Mouse (Mus musculus) heart, adult 2 months (tissue): Measurements from ENCODE around the gene Ly6g6e. TPM values are rescaled to one million over a fixed set of nuclear protein-coding genes. Genes with fewer than 3 reads are reported as not detected.

Source experiments
- DNase-seq, 2 experiments: peaks; one replicate each; pipeline ENCODE4 v3.0.0; 2021
- H3K27ac ChIP-seq: fragments of 200-600 bp; 2 replicates; pipeline ENCODE4 v1.8.1; 2022
- H3K27me3 ChIP-seq: fragments of 200-500 bp; 2 replicates; pipeline ENCODE4 v1.6.1; 2012; ENCODE audit warnings: mild to moderate bottlenecking, low read length, inconsistent platforms, mixed read lengths; ENCODE audit not compliant: control insufficient read depth, insufficient read depth
- H3K36me3 ChIP-seq: fragments of 200-500 bp; 2 replicates; pipeline ENCODE4 v1.6.1; 2012; ENCODE audit warnings: low read length, inconsistent platforms; ENCODE audit not compliant: control insufficient read depth, insufficient read depth
- H3K4me1 ChIP-seq: fragments of 200-500 bp; 2 replicates; pipeline ENCODE4 v1.6.1; 2011; ENCODE audit warnings: low read length; ENCODE audit not compliant: control insufficient read depth, insufficient read depth
- H3K4me3 ChIP-seq: fragments of 200-600 bp; 2 replicates; pipeline ENCODE4 v1.8.1; 2022
- H3K79me2 ChIP-seq: fragments of 200-500 bp; replicated peaks from 2 replicates; pipeline ENCODE4 v1.6.1; 2012; ENCODE audit warnings: mild to moderate bottlenecking, inconsistent platforms, low read length, moderate library complexity, mixed read lengths; ENCODE audit not compliant: control insufficient read depth, insufficient read depth
- H3K9ac ChIP-seq: fragments of 200-500 bp; 2 replicates; pipeline ENCODE4 v1.6.1; 2012; ENCODE audit warnings: low read depth, mild to moderate bottlenecking, control low read depth, inconsistent platforms, low read length, mixed read lengths
- CTCF ChIP-seq: fragments of 200-600 bp; IDR thresholded peaks from 2 replicates; pipeline ENCODE4 v1.8.1; 2022; ENCODE audit warnings: antibody characterized with exemption, mild to moderate bottlenecking, moderate library complexity
- EP300 ChIP-seq: fragments of 200-500 bp; IDR thresholded peaks from 2 replicates; pipeline ENCODE4 v1.6.1; 2011; ENCODE audit warnings: low read depth, low read length, control low read depth; ENCODE audit not compliant: insufficient read depth
- POLR2A ChIP-seq: fragments of 200-500 bp; IDR thresholded peaks from 2 replicates; pipeline ENCODE4 v1.6.1; 2011; ENCODE audit warnings: mild to moderate bottlenecking, low read depth, low read length, control low read depth; ENCODE audit not compliant: insufficient read depth
- WGBS: fragments of 180-500 bp; shearing (Covaris S2); methylation state at CpG from one replicate; pipeline ENCODE4 v1.1.7; 2018; 5-methylcytosine and 5-hydroxymethylcytosine counted together
- intact Hi-C: fragments of 180-260 bp; cut with DNase I; formaldehyde crosslinking; loops from one replicate; pipeline ENCODE4 v1.15.1; 2025
- polyA plus RNA-seq: library from polyadenylated mRNA; depleted of rRNA; stranded (reverse); fragments of >200 nt; gene quantifications from 2 replicates; pipeline ENCODE4 v1.2.3, GENCODE M21; 2012
- total RNA-seq, 2 experiments: library from RNA; stranded (reverse); gene quantifications; 2 replicates each; pipeline ENCODE4 v1.2.3; 2021

Ly6g6e gene
- total and polyA plus RNA-seq, 3 experiments, result 0.41 TPM; not detected in 2

- Histone ChIP-seq H3K27me3 (no peaks in the 10 kb centered on the region), H3K79me2 (no peaks in the 10 kb centered on the region), H3K4me1 (peaks cover 10% of the 10 kb centered on the region), H3K4me3 (peak overlapping the region; percentile 65), H3K27ac (peak overlapping the region; percentile 92), H3K9ac (peak overlapping the region; percentile 87), H3K36me3 (peaks cover 5% of the 10 kb centered on the region)
- DNase-seq, result no peak
- TF ChIP-seq CTCF (no peak), POLR2A (no peak), EP300 (no peak)
- intact Hi-C loops, result no loop called here
- WGBS, result 27% methylated on average over 14 of the region's 14 CpGs
Measured at GRCm38 (mm10) chr17:35060071-35060470, 16.6 kb upstream of the Ly6g6e start.

GRCm38 (mm10) chr17:35060737-35061297 is 15.9 kb upstream of the Ly6g6e start:
- Histone ChIP-seq H3K27me3 (no peaks in the 10 kb centered on the region), H3K4me3 (no peak overlapping the region), H3K4me1 (peaks cover 7% of the 10 kb centered on the region), H3K27ac (no peak overlapping the region), H3K36me3 (peaks cover 5% of the 10 kb centered on the region), H3K9ac (no peak overlapping the region), H3K79me2 (no peaks in the 10 kb centered on the region)
- DNase-seq, result peak in 1 of 2 experiments; percentile 35
- 70% methylated on average over 22 of the region's 22 CpGs for WGBS
- TF ChIP-seq EP300 (no peak), CTCF (no peak), POLR2A (no peak)
- intact Hi-C loops, result no loop called here

GRCm38 (mm10) chr17:35061299-35061698 is 15.4 kb upstream of the Ly6g6e start:
- TF ChIP-seq EP300, result no peak
- no peak for TF ChIP-seq CTCF
- TF ChIP-seq POLR2A, result no peak
- H3K4me3 ChIP-seq, result no peak overlapping the region
- H3K36me3 ChIP-seq, result peaks cover 4% of the 10 kb centered on the region
- H3K79me2 ChIP-seq, result no peaks in the 10 kb centered on the region
- H3K27ac ChIP-seq, result no peak overlapping the region
- H3K4me1 ChIP-seq, result peaks cover 4% of the 10 kb centered on the region
- H3K9ac ChIP-seq, result no peak overlapping the region
- H3K27me3 ChIP-seq, result no peaks in the 10 kb centered on the region
- 80% methylated on average over 7 of the region's 8 CpGs for WGBS
- no peak for DNase-seq
- intact Hi-C loops, result no loop called here

GRCm38 (mm10) chr17:35063466-35063865 is 13.2 kb upstream of the Ly6g6e start:
- intact Hi-C loops, result no loop called here
- Histone ChIP-seq H3K4me1 (peaks cover 4% of the 10 kb centered on the region), H3K79me2 (no peaks in the 10 kb centered on the region), H3K27me3 (no peaks in the 10 kb centered on the region; the same call in 1 of the 2 replicates), H3K4me3 (no peak overlapping the region), H3K9ac (no peak overlapping the region), H3K36me3 (no peaks in the 10 kb centered on the region), H3K27ac (no peak overlapping the region)
- TF ChIP-seq POLR2A (no peak), CTCF (no peak), EP300 (no peak)
- WGBS, result 79% methylated on average over 3 of the region's 3 CpGs
- no peak for DNase-seq

DNA sequence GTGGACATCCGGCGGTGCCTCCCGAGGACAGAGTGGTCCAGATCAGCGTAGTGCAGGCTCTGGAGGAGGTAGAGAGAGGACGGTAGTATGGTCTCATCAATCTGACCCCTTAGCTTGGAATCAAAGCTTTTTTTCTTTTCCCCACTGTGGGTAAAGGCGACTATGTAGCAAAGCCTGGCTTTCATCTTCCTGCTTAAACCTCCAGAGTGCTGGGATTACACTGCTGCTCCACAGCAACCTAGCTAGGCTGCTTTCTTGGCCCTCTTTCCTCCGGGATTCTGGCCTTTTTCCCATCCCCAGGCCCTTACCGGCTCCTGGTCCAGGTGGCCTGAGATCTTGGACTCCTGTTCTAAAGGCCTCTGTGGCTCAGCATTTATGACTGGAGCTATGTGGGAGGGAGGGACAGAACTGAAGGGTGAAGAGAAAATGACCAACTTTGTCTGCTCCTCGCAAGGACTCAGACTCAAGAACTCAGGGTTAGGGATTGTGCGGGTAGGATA is 12.3 kb upstream of the Ly6g6e start:
- intact Hi-C loops, result no loop called here
- no peak overlapping the region; the same call in 1 of the 2 replicates for H3K27ac ChIP-seq
- WGBS, result 49% methylated on average over 10 of the region's 10 CpGs

More for the DNA sequence above, 12.3 kb upstream of the Ly6g6e start:
- Histone ChIP-seq H3K36me3 (no peaks in the 10 kb centered on the region), H3K4me1 (peaks cover 4% of the 10 kb centered on the region), H3K9ac (peak overlapping the region; percentile 3; the same call in 1 of the 2 replicates), H3K27me3 (no peaks in the 10 kb centered on the region; the same call in 1 of the 2 replicates), H3K4me3 (no peak overlapping the region), H3K79me2 (no peaks in the 10 kb centered on the region)
- DNase-seq, result no peak
- no peak for TF ChIP-seq CTCF
- no peak for TF ChIP-seq EP300
- TF ChIP-seq POLR2A, result no peak
